Mouse (Mus musculus): ENCODE data around the gene Smyd3.

Gene Smyd3

GRCm38 (mm10) chr1:179458236-179458986, 59.4 kb downstream of the Smyd3 start:
- DNase-seq: peak; percentile 32

GRCm38 (mm10) chr1:179454600-179454999, 63.2 kb downstream of the Smyd3 start:
- DNase-seq: no peak

DNA sequence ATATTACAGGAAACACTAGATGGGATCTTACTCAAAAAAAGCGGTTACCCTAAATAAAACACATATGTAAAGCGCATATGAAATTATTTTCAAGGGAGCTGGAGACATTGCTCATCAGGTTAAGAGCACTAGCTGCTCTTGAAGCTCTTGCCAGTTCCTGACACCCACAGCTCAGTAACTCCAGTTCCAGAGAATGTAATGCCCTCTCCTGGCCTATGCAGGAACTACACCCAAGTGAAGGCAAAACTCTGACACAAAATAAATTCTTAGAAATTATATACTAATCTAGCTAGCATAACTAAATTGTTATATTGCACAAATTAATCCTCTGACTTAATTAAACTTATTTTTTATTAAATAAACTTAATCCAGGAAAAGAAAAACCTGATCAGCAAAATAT, 66.6 kb downstream of the Smyd3 start:
- DNase-seq: peak; percentile 21

- DNase-seq: no peak
Measured at GRCm38 (mm10) chr1:179446845-179447212, 71.0 kb downstream of the Smyd3 start.

- DNase-seq: peak; percentile 5
Measured at GRCm38 (mm10) chr1:179446127-179446844, 71.6 kb downstream of the Smyd3 start.

DNA sequence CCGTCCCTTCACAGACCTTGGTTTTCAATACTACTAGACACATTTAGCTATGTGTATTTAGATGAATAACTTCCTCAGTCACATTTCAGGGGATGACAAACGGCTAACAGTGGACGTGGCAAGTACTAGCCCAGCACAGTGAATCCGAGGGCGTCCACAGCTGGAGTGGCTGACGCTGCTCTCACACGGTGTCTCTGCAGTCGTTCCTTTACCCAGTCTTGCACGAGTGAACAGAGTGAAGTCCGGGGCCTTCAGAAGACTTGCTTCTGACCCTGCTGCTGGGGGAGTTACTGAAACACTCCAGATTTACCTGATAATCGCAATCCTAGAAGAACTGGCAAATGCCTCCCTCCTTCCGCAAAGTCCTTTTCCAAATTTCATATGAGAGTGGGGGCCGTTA, 74.0 kb downstream of the Smyd3 start:
- no peak for DNase-seq

- no peak for DNase-seq
Measured at GRCm38 (mm10) chr1:179443423-179443822, 74.4 kb downstream of the Smyd3 start.

DNA sequence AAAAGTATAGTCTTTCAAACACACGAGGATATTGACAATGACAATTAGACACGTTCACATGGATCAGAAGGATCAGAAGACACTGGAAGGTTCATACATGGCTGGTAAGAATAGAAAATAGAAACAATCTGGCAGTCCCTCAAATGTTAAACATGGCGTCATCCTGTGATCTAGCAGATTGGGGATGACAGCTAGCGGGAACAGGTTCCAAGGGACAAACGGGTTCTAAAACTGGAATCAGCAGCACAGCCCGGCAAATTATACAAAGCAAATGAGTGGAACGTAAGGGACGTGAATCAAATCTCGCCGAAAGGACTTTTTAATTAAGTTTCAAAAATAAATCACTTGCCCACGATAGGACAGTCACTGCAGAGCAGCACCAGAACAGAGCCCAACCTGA, 81.2 kb downstream of the Smyd3 start:
- DNase-seq: no peak

DNA sequence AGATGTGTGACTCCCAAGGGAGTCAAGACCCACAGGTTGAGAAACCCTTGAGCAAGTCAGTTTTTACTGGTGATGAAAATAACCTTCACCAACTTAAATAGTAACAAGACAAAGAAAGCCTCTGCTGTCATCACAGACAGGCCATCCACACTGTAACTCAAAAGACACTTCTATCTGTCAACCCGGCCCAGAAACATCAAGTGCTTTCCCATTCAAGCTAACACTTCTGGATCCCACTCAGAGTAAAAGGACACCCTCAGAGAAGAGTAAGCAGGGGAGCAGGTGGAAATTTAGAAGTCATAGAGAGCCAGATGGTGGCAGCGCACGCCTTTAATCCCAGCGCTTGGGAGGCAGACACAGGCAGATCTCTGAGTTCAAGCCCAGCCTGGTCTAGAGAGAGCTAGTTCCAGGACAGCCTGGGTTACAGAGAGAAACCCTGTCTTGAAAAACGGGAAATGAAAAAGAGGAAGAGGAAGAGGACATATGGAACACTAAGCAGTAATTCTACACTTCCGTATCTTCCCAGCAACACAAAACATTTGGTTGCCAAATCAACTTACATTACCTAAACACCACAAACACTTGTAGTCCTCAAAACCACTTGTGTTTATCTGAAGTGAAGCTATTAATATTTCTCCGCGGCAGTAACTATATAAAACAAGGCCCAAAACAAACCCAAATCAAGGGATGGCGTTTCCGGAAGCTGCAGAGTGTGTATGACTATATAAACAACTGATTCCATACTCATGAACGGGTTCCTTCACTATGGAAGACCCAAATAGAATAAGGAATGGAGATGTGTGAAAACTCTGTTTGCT, 83.2 kb downstream of the Smyd3 start:
- no peak for DNase-seq

- no peak for DNase-seq
Measured at GRCm38 (mm10) chr1:179433828-179434227, 84.0 kb downstream of the Smyd3 start.

GRCm38 (mm10) chr1:179433355-179433754, 84.5 kb downstream of the Smyd3 start:
- DNase-seq: no peak

- no peak for DNase-seq
Measured at GRCm38 (mm10) chr1:179430077-179430476, 87.8 kb downstream of the Smyd3 start.

- no peak for DNase-seq
Measured at GRCm38 (mm10) chr1:179424879-179425472, 92.9 kb downstream of the Smyd3 start.

- no peak for DNase-seq
Measured at GRCm38 (mm10) chr1:179419091-179419490, 98.8 kb downstream of the Smyd3 start.

GRCm38 (mm10) chr1:179408086-179408485, 109.8 kb downstream of the Smyd3 start:
- DNase-seq: no peak

- DNase-seq: no peak
Measured at GRCm38 (mm10) chr1:179400835-179401234, 117.0 kb downstream of the Smyd3 start.

- no peak for DNase-seq
Measured at GRCm38 (mm10) chr1:179398639-179399038, 119.2 kb downstream of the Smyd3 start.

DNA sequence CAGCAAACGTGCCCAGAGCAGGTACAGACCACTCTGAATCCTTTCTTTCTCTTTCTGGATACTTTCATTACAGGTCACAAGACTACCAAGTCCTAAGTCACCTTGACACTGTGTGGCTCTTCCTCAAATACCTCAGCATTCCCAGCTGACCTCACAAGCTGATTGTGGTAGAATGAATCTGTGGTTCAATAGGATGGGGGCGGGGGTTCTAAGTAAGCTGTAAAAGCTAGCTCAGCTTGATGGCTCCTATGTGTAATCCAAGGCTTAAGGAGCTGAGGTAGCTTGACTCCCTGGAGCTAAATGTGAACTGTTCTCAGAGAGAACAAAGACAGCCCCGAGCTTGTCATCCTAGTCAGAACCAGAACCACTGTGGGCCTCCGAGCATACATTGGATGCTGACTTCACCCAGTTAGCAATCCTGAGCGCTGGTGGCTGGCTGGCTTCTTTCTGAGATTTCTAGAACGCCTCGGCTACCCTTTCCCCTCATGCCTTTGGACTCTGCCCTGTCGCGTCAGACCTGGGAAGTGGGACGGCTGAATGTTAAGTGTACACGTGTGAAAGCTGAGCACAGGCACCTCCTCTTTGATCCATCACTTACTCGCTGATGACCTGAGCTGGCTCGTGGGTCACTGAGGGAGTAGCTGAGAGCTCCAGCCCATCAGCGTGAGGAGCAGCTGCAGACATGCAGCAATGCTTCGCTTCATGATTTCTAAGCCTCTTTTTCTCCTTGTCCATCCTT, 131.4 kb downstream of the Smyd3 start:
- DNase-seq: no peak

GRCm38 (mm10) chr1:179385691-179386090, 132.2 kb downstream of the Smyd3 start:
- no peak for DNase-seq

DNA sequence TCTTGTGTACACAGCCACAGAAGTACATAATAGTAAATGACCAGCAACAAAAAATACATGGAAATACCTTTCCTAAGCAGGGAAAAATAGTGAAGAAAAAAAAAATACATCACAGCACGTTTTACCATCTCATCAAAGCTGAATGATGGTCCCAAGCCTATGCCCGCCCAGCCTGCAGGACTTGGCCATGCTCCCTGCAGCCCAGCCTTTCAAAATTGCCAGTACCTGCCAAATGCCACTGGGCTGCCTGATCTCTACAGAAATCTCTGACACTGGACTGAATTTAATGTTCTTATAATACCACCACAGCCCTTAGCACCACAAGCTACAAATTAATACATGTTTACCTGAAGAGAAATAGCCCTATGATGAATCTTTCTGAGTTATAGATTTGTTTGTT, 133.5 kb downstream of the Smyd3 start:
- no peak for DNase-seq

- DNase-seq: no peak
Measured at GRCm38 (mm10) chr1:179378102-179378501, 139.7 kb downstream of the Smyd3 start.

GRCm38 (mm10) chr1:179374987-179375386, 142.9 kb downstream of the Smyd3 start:
- no peak for DNase-seq

All from lung, postnatal 14 days (tissue).